Mouse (Mus musculus): ENCODE results near the gene Tbx5. TPM values are rescaled to one million over a fixed set of nuclear protein-coding genes. Genes with fewer than 3 reads are reported as not detected.

The Tbx5 gene
- total RNA-seq, 2 experiments from 2014 or later, result not detected

DNA sequence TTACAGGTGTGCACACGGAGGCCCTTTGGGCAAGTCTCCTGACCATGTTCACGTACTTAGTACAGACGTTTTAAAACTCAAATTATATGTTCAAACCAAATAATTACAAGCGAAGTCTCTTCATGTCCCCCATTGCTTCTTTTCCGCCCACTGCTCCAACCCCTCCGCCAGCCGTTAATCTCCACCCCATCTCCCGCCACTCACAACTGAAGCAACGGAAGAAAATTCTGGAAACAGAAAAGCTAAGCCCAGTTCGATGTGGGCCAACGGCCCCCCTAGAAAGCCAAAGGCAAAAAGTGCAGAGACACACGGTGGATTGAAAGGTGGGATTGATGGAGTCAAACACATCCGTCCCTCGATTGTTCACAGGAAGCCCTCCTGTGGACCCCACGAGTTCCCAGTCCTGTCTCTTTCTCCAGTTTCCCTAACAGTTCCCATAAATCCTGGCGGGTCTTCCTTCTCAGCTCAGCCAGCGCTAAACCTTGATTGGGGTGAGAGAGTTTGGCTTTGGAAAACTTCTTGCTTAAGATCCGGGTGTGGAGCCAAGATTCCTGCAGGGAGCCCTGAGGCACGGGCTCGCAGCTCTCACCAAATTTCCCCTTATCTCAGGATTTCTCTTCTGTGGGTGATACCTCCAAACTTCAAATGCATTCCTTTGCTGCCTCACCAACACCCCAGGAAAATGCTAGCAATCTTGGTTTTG lies 24.8 kb upstream of the Tbx5 start:
- intact Hi-C loops (cut with DNase I), result loop anchor here (10.0 kb wide), 1 partner anchor 627 kb away; the partner anchor contains the start of gene Lhx5
- no peak for DNase-seq (ENCODE audit: low spot score in 2 of 2)

DNA sequence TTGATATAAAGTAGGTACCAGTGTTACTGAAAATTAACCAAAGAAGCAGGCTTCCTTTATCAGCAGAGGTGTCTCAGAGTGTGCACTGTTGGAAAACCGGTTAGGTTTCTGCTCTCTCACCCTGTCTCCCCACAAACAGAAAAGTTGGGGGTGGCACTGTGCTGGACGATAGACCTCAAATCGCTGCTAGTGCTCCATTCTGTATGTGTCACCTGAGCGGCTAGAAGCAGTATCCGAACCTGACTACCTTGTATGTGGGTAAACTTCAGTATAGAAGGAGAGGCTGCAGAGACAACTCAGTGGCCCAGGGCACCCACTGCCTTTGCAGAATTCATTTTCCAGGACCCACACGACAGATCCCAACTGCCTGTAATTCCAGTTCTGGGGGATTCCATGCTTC lies 23.8 kb upstream of the Tbx5 start:
- DNase-seq (ENCODE audit: low spot score in 2 of 2), result no peak
- intact Hi-C loops (cut with DNase I), result loop anchor here (10.0 kb wide), 1 partner anchor 626 kb away; the partner anchor contains the start of gene Lhx5

DNA sequence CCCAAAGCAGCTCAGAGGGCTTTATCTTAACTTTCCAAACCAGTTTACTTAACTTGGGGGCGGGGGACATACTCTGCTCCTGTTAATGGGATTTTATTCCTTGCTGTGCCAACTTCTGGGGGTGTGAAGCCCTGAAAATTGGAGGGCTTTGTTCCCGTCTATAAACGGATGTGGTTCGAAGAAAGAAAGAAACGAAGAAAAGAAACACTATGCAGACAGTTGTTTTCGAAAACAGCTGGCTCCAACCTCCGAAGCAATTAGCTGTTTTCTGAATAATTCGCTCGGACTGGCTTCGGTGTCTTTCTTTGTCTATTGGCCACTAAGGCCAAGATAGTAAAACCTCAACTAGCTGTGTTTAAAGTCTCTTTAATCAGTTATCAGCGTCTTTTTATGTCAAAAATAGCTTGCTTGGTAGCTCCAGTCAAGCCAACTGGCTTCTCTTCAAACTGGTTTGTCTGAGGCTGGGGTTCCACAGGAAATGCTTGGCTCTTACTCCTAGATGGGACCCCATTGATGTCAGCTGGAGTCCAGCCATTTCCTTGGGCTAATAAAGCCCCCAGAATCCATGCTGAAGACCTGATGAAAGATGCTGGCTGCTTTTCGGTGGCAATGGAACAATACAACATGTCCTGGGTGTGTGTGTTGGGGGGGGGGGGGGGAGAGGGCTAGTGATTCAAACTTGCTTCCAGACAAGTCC lies 21.3 kb upstream of the Tbx5 start:
- intact Hi-C loops (cut with DNase I), result no loop called here
- no peak for DNase-seq (ENCODE audit: low spot score in 2 of 2)

DNA sequence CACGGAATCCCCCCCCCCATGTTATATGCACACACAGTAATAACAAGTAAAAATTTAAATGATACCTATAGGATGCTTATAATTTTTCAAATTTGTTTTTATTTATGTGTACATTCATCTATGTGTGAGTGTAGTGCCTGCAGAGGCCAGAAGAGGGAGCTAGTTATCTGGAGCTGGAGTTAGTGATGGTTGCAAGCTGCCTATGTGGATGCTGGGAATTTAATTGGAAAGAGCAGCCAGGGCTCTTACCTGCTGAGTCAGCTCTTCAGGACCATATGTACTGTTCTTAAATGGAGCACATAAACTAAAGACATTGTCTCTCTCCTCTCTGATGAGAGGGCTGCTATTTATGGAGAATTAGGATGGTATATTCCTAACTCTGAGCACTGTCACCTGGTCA lies 17.2 kb upstream of the Tbx5 start:
- intact Hi-C loops (cut with DNase I), result no loop called here
- DNase-seq (ENCODE audit: low spot score in 2 of 2), result no peak

DNA sequence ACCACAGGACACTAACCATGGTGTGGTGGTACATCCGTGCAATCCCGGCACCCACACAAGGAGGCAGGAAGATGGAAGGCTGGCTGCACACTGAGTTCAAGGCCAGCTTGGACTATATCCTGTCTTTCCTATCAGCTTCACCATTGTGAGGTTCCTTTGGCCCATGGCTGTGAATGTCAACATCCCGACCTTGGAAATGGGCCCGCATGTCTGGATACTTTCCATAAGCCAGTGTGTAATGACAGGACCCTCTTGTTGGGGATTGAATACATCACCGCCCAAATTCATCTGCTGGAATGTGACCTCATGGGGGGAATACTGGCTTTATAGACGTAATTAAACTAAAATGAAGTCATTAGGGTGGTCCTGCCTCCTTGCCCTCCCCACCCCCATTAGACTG lies 12.0 kb upstream of the Tbx5 start:
- intact Hi-C loops (cut with DNase I), result no loop called here

DNA sequence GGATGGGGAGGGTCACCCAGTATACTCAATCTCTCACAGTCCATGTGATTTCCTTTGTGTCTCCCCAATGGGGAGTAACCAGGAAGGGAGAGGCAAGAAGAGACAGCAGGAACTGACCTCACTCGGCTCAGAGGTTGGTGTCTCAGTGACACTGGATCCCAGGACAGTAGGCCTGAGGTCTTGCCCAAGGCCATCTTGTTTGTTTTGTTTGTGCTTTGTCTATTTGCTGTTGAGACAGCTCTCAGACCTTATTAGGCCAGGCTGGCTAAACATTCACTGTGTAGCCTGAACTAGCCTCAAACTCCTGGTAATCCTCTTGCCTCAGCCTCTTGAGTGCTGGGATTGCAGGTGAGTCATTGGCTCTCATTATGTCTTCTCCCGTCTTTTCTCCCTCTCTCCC lies 11.0 kb upstream of the Tbx5 start:
- DNase-seq (ENCODE audit: low spot score in 2 of 2), result no peak
- intact Hi-C loops (cut with DNase I), result no loop called here

More for the DNA sequence above, 12.0 kb upstream of the Tbx5 start:
- no peak for DNase-seq (ENCODE audit: low spot score in 2 of 2)

DNA sequence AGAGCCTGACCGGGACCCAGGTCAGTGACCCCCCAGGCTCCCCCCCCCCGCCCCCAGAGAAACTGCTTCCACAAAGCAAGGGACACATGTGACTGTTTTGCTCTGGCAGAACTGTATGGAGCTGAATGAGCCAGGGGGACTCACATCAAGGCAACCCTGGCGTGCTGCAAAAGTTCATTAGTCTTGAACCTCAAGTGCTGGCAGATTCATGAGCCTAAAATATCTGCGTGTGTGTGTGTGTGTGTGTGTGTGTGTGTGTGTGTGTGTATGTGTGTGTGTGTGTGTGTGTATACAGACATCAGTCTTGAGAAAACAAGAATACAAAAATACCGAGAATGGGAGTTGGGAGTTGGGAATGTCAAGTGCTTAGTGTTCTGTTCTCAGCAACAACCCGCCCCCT lies 5.1 kb upstream of the Tbx5 start:
- intact Hi-C loops (cut with DNase I), result no loop called here
- no peak for DNase-seq (ENCODE audit: low spot score in 2 of 2)

DNA sequence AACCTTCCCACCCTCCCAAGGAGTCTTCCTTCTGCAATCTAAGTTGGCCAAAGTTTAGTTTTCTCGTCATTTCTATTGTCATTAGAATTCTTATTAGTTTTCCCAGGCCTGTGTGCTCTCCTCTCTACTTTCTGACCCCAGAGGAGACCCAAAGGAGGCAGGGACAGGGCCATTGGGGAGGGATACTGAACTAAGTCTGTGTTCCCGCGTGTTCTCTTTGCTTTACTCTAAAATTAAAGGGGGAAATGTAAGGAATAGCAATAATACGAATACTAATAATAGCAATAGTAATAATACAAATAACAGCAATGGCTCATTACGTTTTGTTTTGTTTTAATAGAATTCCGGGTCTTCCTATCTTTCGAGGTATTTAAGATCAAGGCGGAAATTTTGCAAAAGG lies 1.9 kb upstream of the Tbx5 start:
- intact Hi-C loops (cut with DNase I), result loop anchor here (5.0 to 10.0 kb wide), 2 partner anchors 33 to 956 kb away; no protein-coding TSS in a partner anchor
- no peak for DNase-seq (ENCODE audit: low spot score in 2 of 2)

DNA sequence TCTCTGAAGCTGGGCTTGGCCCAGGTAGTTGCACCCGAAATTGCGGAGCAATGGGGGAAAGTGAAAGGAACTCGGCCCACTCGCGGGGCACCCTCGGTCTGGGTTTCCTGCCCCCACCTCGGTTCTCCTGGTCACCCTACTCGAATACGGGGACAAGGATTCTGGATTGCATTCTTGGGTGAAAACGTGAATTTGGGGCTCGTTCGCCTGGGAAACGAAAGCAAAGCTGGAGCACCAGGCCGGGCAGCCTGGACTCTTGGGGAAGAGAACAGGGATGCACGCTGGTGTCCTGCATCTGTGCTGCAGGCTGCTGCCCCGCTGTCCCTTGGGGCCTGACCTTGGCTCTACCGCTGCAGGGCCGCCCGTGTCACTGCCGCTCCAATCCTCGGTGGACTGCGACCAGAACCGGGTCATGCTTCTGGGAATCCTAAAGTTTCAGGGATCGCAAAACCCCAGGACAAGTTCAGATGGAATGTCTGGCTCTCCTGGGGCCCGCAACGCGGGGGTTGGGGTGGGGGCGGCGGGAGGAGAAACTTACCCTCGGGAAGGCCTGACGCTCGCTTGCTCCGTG lies 1.2 kb upstream of the Tbx5 start:
- intact Hi-C loops (cut with DNase I), result loop anchor here (5.0 to 10.0 kb wide), 2 partner anchors 34 to 956 kb away; no protein-coding TSS in a partner anchor
- DNase-seq (ENCODE audit: low spot score in 2 of 2), result peak in 1 of 2 experiments; percentile 26

DNA sequence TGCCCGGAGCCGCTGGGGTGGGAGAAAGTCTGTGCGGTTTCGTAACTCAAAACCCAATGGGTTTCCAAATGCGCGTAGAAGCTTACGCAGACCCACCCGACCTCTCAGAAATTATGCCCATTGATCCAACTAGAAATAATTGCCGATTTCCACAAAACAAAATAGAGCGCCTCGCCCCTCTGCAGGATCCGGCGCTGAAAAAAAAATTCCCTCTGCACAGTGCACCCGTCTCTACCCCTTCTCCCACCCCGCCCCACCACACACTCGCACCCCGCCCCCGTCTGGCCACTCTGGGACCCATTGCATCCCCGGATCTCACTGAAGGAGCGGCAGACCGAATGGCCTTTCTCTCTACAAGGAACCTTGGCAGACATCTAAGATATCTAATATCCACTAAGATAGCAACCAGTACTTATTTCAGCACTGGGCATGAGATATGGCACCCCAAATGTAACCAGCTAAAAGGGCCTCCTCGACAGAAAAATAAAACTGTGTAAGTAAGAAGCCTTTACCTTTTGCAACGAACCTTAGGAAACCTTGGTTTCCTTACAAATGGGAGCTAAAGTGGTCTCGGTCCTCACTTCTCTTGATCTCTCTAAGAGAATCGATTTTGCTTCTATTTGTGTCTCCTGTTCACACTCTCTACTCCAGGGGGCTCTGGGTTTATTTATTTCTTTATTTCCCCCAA lies 533 bp upstream of the Tbx5 start:
- intact Hi-C loops (cut with DNase I), result loop anchor here (5.0 to 10.0 kb wide), 2 partner anchors 35 to 957 kb away; no protein-coding TSS in a partner anchor
- no peak for DNase-seq (ENCODE audit: low spot score in 2 of 2)

DNA sequence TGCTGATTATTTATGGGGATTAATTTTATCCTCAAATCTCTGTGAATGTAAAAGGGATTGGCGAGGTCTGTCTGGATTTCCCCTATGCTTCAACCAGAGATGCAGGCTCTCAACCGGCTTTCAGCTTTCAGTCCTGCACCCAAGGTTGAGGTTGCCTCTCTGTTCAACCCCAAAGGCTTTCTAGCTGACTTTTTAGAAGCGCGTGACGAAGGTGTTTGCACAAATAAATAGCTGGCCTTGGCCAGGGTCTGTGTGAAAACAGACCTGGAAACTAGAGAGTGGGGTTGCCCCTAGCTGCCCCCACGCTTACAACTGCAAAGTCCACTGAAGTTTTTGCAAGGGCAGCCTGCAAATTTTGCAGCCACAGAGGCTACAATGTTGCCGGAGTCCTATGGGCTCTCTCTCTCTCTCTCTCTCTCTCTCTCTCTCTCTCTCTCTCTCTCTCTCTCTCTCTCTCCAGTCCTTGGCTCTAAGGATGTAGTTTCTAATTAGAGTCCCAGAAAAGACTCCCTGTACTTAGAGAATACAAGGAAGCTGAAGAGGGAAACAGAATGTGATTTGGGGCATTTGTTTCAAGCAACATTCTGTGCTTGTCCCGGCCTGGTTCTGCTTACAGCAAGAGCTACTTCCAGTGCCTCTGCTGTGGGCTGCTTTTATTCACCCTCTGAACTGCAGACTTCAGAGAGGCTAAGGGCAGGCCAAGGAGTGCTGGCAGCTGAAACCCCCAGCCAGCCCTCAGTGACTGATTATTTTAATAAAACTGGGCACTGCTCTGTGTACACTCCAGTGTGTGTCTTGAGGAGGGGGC lies 959 bp downstream of the Tbx5 start:
- intact Hi-C loops (cut with DNase I), result loop anchor here (5.0 to 10.0 kb wide), 2 partner anchors 36 to 959 kb away; no protein-coding TSS in a partner anchor
- no peak for DNase-seq (ENCODE audit: low spot score in 2 of 2)

DNA sequence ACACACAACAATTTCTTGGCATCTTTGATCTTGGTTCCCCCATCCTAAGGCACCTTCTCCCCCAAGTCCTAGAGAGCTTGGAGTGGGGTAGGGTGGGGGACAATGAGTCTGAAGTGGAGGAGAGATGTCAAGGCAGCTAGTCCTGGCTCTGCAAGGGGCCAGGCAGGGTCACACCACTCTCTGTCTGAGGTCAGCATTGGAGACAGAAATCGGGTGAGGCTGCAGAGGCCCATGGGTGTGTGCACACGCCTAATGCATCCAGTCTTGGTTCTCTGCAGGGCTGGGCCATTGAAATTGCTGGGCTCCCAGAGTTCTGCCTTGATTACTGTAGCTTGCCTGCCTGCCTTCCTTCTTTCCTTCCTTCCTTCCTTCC lies 1.5 kb downstream of the Tbx5 start:
- DNase-seq (ENCODE audit: low spot score in 2 of 2), result no peak
- intact Hi-C loops (cut with DNase I), result loop anchor here (5.0 to 10.0 kb wide), 2 partner anchors 37 to 959 kb away; no protein-coding TSS in a partner anchor

DNA sequence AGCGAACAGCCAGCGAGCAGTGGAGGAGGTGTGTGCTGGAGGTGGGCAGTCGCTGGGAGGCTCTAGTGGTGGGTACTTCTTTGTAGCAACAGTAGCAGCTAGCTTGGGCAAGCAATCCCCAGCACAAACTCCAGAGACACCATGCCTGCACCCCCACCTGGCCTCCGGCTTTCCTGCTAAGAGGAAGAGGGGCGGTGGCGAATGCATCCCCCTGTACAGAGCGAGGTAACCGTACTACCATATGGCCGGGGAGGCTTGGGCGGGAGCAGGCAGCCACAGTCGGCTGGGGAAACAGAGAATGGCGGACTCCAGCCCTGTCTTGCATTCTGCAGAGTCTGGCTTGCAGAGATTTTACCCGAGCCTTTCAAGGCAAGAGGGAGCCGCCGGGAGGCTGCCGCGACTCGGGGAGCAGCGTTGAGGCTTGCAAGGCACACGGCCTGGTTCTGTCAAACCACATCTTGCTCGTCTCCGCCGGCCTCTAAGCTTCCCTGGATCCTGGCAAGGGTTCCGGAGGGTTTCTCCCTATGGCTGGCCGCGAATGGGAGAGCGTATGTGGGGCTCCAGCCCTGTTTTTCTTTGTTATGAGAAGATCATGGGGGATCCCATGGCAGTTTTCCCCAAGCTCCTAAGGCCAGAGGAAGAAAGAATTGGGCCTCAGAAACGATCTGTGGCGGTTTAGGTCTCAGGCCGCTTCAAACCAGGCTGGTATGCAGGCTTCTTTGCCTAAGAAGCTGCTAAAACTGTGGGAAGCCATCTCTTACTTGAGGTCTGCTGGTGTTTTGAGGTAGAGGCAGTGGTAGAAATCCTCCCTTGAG lies 2.8 kb downstream of the Tbx5 start:
- intact Hi-C loops (cut with DNase I), result loop anchor here (5.0 to 10.0 kb wide), 3 partner anchors 153 to 960 kb away; no protein-coding TSS in a partner anchor
- DNase-seq (ENCODE audit: low spot score in 2 of 2), result peak in 1 of 2 experiments; percentile 11

DNA sequence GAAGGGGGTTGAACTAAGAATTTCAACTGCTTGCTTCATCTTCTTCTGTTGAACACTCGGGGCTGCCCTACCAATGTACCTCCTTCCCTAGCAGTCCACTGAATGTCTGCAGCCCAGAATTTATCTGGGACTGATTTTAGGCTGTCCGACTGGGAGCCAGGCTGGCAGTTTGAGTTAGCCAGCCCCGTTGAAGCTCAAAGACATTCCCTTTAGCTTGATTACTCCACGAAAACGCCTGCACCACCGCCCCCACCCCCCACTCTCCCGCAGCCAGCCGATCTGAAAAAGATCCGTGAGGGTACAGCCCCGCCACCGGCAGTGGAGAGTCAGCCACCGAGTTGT lies 3.4 kb downstream of the Tbx5 start:
- intact Hi-C loops (cut with DNase I), result loop anchor here (5.0 to 10.0 kb wide), 3 partner anchors 154 to 961 kb away; no protein-coding TSS in a partner anchor
- no peak for DNase-seq (ENCODE audit: low spot score in 2 of 2)

DNA sequence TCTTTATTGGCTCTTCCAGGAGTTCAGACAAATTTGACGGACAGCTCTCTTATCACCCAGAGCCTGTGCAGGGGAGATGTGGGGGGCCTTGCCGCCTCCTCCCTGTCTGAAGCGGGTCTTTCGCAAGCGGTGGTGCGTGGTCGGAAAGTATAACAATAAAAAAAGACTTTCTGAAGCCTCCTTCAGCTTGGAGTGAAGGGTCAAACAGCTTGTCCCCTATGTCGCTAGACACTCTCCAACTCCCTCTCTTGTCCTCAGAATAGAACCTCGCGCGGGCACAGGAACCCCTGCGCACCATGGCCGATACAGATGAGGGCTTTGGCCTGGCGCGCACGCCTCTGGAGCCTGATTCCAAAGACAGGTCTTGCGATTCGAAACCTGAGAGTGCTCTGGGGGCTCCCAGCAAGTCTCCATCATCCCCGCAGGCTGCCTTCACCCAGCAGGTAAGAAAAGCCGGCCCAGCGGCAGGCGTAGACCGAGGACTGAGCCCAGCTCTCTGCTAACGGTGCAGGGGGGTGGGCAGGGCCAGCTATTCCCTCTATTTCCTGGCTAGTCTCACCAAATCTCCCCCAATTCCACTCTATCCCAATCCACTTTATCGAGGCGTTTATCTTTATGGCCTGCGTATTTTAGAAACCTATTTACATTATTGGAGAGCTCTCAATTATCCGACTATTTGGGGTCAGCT lies 4.3 kb downstream of the Tbx5 start:
- DNase-seq (ENCODE audit: low spot score in 2 of 2), result no peak
- intact Hi-C loops (cut with DNase I), result loop anchor here (5.0 to 10.0 kb wide), 3 partner anchors 154 to 962 kb away; no protein-coding TSS in a partner anchor

DNA sequence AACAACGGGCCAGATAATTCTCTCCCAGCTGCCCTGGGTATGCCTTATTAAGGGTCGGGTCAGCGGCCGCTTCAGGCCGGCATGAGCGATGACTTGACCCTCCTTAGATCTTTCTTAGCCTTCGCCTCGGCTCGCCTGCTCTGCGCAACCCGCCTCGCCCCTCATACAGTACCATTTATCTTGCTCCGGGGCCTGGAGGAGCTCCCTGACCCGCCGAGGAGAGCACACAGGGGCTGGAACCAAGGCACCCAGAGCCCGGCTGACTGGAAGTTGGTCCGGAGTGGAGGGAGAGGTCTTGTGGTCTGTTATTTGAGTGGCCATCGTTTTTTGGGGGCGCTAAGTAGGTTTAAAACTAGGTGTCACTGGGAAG lies 4.8 kb downstream of the Tbx5 start:
- no peak for DNase-seq (ENCODE audit: low spot score in 2 of 2)
- intact Hi-C loops (cut with DNase I), result loop anchor here (5.0 to 10.0 kb wide), 3 partner anchors 155 to 962 kb away; no protein-coding TSS in a partner anchor

DNA sequence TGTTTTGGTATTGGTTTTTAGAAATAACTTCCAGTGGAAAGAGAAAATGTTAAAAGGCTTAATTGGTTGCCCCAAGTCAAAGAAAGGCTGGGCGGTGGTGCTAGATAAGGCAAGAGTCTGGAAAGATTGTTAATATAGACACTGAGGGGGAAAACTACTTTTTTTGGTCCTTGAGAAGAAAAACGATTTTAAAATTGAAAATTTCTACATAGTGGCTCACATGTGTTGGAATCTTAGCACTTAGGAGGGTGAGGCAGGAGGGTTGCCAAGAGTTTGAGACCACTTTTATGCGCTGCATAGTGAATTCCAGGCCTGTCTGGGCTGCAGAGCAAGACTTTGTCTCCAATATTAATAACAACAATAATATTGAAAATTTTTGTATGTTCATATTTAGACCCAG lies 5.4 kb downstream of the Tbx5 start:
- DNase-seq (ENCODE audit: low spot score in 2 of 2), result no peak
- intact Hi-C loops (cut with DNase I), result loop anchor here (5.0 to 10.0 kb wide), 3 partner anchors 156 to 963 kb away; no protein-coding TSS in a partner anchor
